Mouse (Mus musculus): Measurements from ENCODE around the gene Fam180a. TPM values are rescaled to one million over a fixed set of nuclear protein-coding genes. Genes with fewer than 3 reads are reported as not detected.
"Not testable (repeated sequence)": the region's sequence is repeated elsewhere in the genome, so short reads cannot be mapped to it uniquely, and the experiment has no call there.

Gene Fam180a
- polyA plus RNA-seq (2016; fragmentation: Nextera tagmentation; extraction: Ambion mirVana), result not detected in 2 replicates

- no peaks in the 10 kb centered on the region for H3K4me1 ChIP-seq
- H3K27ac ChIP-seq, result no peak within 1 kb of the TSS
- no peak within 1 kb of the TSS for H3K4me2 ChIP-seq
- WGBS, result 82% methylated on average over 9 of the region's 9 CpGs
- H3K9ac ChIP-seq, result no peak within 1 kb of the TSS
- H3K27me3 ChIP-seq, result 0 out of 2 replicates have a peak, but pooled peaks cover 4% of the 10 kb centered on the region
- H3K9me3 ChIP-seq, result no peaks in the 10 kb centered on the region
- no peak for ATAC-seq (ENCODE audit: low FRiP score)
- no peak within 1 kb of the TSS for H3K4me3 ChIP-seq (replicated peaks)
- no peaks in the 10 kb centered on the region for H3K36me3 ChIP-seq (replicated peaks)
Observed at GRCm38 (mm10) chr6:35326111-35326515, at the start of gene Fam180a. TSS of gene Fam180a (minus strand) at chr6:35326141.

- Histone ChIP-seq H3K9me3 (no peaks in the 10 kb centered on the region), H3K9ac (no peak overlapping the region), H3K4me2 (no peak overlapping the region), H3K27ac (no peak overlapping the region), H3K4me1 (no peaks in the 10 kb centered on the region), H3K27me3 (no peaks in the 10 kb centered on the region), H3K36me3 (replicated peaks) (no peaks in the 10 kb centered on the region), H3K4me3 (replicated peaks) (no peak overlapping the region)
- WGBS, result 90% methylated on average over 10 of the region's 10 CpGs
- no peak for ATAC-seq (ENCODE audit: low FRiP score)
Observed at GRCm38 (mm10) chr6:35374052-35374451, 48.1 kb upstream of the Fam180a start.

GRCm38 (mm10) chr6:35370356-35370755 lies 44.4 kb upstream of the Fam180a start:
- no peak for ATAC-seq (ENCODE audit: low FRiP score)
- WGBS, result 92% methylated on average over 7 of the region's 7 CpGs

GRCm38 (mm10) chr6:35369578-35370282 lies 43.8 kb upstream of the Fam180a start:
- H3K27me3 ChIP-seq; H3K36me3 ChIP-seq (replicated peaks); H3K27ac ChIP-seq; H3K4me2 ChIP-seq; H3K4me1 ChIP-seq; H3K9ac ChIP-seq; H3K4me3 ChIP-seq (replicated peaks); ATAC-seq (ENCODE audit: low FRiP score); H3K9me3 ChIP-seq: not testable (repeated sequence)
- 90% methylated on average over 18 of the region's 18 CpGs for WGBS

More at GRCm38 (mm10) chr6:35370356-35370755, 44.4 kb upstream of the Fam180a start:
- Histone ChIP-seq H3K27ac (no peak overlapping the region), H3K27me3 (no peaks in the 10 kb centered on the region), H3K4me3 (replicated peaks) (no peak overlapping the region), H3K36me3 (replicated peaks) (no peaks in the 10 kb centered on the region), H3K4me1 (no peaks in the 10 kb centered on the region), H3K4me2 (no peak overlapping the region), H3K9ac (no peak overlapping the region), H3K9me3 (no peaks in the 10 kb centered on the region)

- Histone ChIP-seq H3K9ac (no peak overlapping the region), H3K4me1 (no peaks in the 10 kb centered on the region), H3K27ac (no peak overlapping the region), H3K27me3 (no peaks in the 10 kb centered on the region), H3K36me3 (replicated peaks) (no peaks in the 10 kb centered on the region), H3K4me3 (replicated peaks) (no peak overlapping the region), H3K9me3 (no peaks in the 10 kb centered on the region), H3K4me2 (no peak overlapping the region)
- ATAC-seq (ENCODE audit: low FRiP score), result no peak
- 63% methylated on average over 9 of the region's 9 CpGs for WGBS
Observed at GRCm38 (mm10) chr6:35362596-35362995, 36.7 kb upstream of the Fam180a start.

GRCm38 (mm10) chr6:35355320-35355719 lies 29.4 kb upstream of the Fam180a start:
- H3K4me2 ChIP-seq, result no peak overlapping the region
- 0 out of 2 replicates have a peak, but pooled peaks cover 7% of the 10 kb centered on the region for H3K27me3 ChIP-seq
- H3K9ac ChIP-seq, result no peak overlapping the region
- peaks cover 17% of the 10 kb centered on the region for H3K4me1 ChIP-seq
- ATAC-seq (ENCODE audit: low FRiP score), result no peak
- no peak overlapping the region for H3K4me3 ChIP-seq (replicated peaks)
- H3K36me3 ChIP-seq (replicated peaks), result no peaks in the 10 kb centered on the region
- no peaks in the 10 kb centered on the region for H3K9me3 ChIP-seq
- H3K27ac ChIP-seq, result no peak overlapping the region
- 80% methylated on average over 3 of the region's 3 CpGs for whole genome bisulfite sequencing

- peak overlapping the region; percentile 38; the same call in 1 of the 2 replicates for H3K27ac ChIP-seq
- H3K9me3 ChIP-seq, result no peaks in the 10 kb centered on the region
- 0 out of 2 replicates have a peak, but pooled peaks cover 7% of the 10 kb centered on the region for H3K27me3 ChIP-seq
- peak; percentile 74; the same call in 1 of the 2 replicates for ATAC-seq (ENCODE audit: low FRiP score)
- H3K9ac ChIP-seq, result no peak overlapping the region
- H3K36me3 ChIP-seq (replicated peaks), result no peaks in the 10 kb centered on the region
- WGBS, result under 1% methylated on average over 6 of the region's 6 CpGs
- H3K4me3 ChIP-seq (replicated peaks), result peak overlapping the region; percentile 7; the same call in 1 of the 2 replicates
- peak overlapping the region; percentile 42 for H3K4me2 ChIP-seq
- peaks cover 17% of the 10 kb centered on the region for H3K4me1 ChIP-seq
Observed at GRCm38 (mm10) chr6:35354622-35354998, 28.7 kb upstream of the Fam180a start.

GRCm38 (mm10) chr6:35353846-35354621 lies 28.1 kb upstream of the Fam180a start:
- Histone ChIP-seq H3K4me1 (peaks cover 17% of the 10 kb centered on the region), H3K9ac (no peak overlapping the region), H3K9me3 (no peaks in the 10 kb centered on the region), H3K36me3 (replicated peaks) (no peaks in the 10 kb centered on the region), H3K4me3 (replicated peaks) (peak overlapping the region; percentile 7; the same call in 1 of the 2 replicates), H3K27me3 (0 out of 2 replicates have a peak, but pooled peaks cover 7% of the 10 kb centered on the region), H3K4me2 (peak overlapping the region; percentile 42), H3K27ac (peak overlapping the region; percentile 36)
- peak; percentile 33; the same call in 1 of the 2 replicates for ATAC-seq (ENCODE audit: low FRiP score)
- WGBS, result 5% methylated on average over 18 of the region's 18 CpGs

GRCm38 (mm10) chr6:35353416-35353815 lies 27.5 kb upstream of the Fam180a start:
- Histone ChIP-seq H3K4me3 (replicated peaks) (no peak overlapping the region), H3K4me1 (peaks cover 17% of the 10 kb centered on the region), H3K9ac (no peak overlapping the region), H3K36me3 (replicated peaks) (no peaks in the 10 kb centered on the region), H3K4me2 (peak overlapping the region; percentile 42; the same call in 1 of the 2 replicates), H3K9me3 (no peaks in the 10 kb centered on the region), H3K27me3 (0 out of 2 replicates have a peak, but pooled peaks cover 7% of the 10 kb centered on the region), H3K27ac (no peak overlapping the region)
- WGBS, result 52% methylated on average over 5 of the region's 5 CpGs
- ATAC-seq (ENCODE audit: low FRiP score), result no peak

GRCm38 (mm10) chr6:35352867-35353266 lies 26.9 kb upstream of the Fam180a start:
- 90% methylated on average over 8 of the region's 8 CpGs for WGBS
- ATAC-seq (ENCODE audit: low FRiP score), result no peak
- H3K4me1 ChIP-seq, result peaks cover 17% of the 10 kb centered on the region
- H3K9ac ChIP-seq, result no peak overlapping the region
- no peaks in the 10 kb centered on the region for H3K36me3 ChIP-seq (replicated peaks)
- H3K27ac ChIP-seq, result no peak overlapping the region
- no peaks in the 10 kb centered on the region for H3K9me3 ChIP-seq
- H3K4me2 ChIP-seq, result no peak overlapping the region
- H3K27me3 ChIP-seq, result 0 out of 2 replicates have a peak, but pooled peaks cover 7% of the 10 kb centered on the region
- no peak overlapping the region for H3K4me3 ChIP-seq (replicated peaks)

- H3K9ac ChIP-seq, result no peak overlapping the region
- no peak for ATAC-seq (ENCODE audit: low FRiP score)
- H3K36me3 ChIP-seq (replicated peaks), result no peaks in the 10 kb centered on the region
- peaks cover 17% of the 10 kb centered on the region for H3K4me1 ChIP-seq
- H3K4me2 ChIP-seq, result no peak overlapping the region
- H3K27me3 ChIP-seq, result 0 out of 2 replicates have a peak, but pooled peaks cover 7% of the 10 kb centered on the region
- no peak overlapping the region for H3K27ac ChIP-seq
- WGBS, result 97% methylated on average over 3 of the region's 3 CpGs
- no peaks in the 10 kb centered on the region for H3K9me3 ChIP-seq
- no peak overlapping the region for H3K4me3 ChIP-seq (replicated peaks)
Observed at GRCm38 (mm10) chr6:35351826-35352225, 25.9 kb upstream of the Fam180a start.

- no peak for ATAC-seq (ENCODE audit: low FRiP score)
- Histone ChIP-seq H3K4me1 (peaks cover 13% of the 10 kb centered on the region), H3K27ac (no peak overlapping the region), H3K27me3 (0 out of 2 replicates have a peak, but pooled peaks cover 7% of the 10 kb centered on the region), H3K9me3 (no peaks in the 10 kb centered on the region), H3K4me3 (replicated peaks) (no peak overlapping the region), H3K4me2 (no peak overlapping the region), H3K9ac (no peak overlapping the region), H3K36me3 (replicated peaks) (no peaks in the 10 kb centered on the region)
- 57% methylated on average over 7 of the region's 7 CpGs for WGBS
Observed at GRCm38 (mm10) chr6:35349784-35350183, 23.8 kb upstream of the Fam180a start.

Measured in forebrain, embryonic 12.5 days (tissue).